Mouse (Mus musculus) heart, embryonic 10.5 days (tissue): ENCODE results near the gene 5830473C10Rik. TPM values are rescaled to one million over a fixed set of nuclear protein-coding genes. Genes with fewer than 3 reads are reported as not detected.

Source experiments
- DNase-seq: peaks from one replicate; pipeline ENCODE4 v3.0.0-alpha.2; 2017; ENCODE audit warnings: low spot score
- H3K27ac ChIP-seq: fragments of 300-500 bp; sonication (generic); 2 replicates; pipeline ENCODE4 v1.5.1; 2016; ENCODE audit warnings: mild to moderate bottlenecking
- H3K27me3 ChIP-seq: fragments of 300-500 bp; sonication (generic); 2 replicates; pipeline ENCODE4 v1.6.1; 2016; ENCODE audit warnings: mild to moderate bottlenecking; ENCODE audit not compliant: poor library complexity, insufficient read depth, severe bottlenecking
- H3K36me3 ChIP-seq: fragments of 300-500 bp; sonication (generic); 2 replicates; pipeline ENCODE4 v1.6.1; 2016; ENCODE audit warnings: mild to moderate bottlenecking, moderate library complexity
- H3K4me1 ChIP-seq: fragments of 300-500 bp; sonication (generic); 2 replicates; pipeline ENCODE4 v1.6.1; 2016; ENCODE audit warnings: mild to moderate bottlenecking
- H3K4me3 ChIP-seq: fragments of 300-500 bp; sonication (generic); 2 replicates; pipeline ENCODE4 v1.5.1; 2016; ENCODE audit warnings: mild to moderate bottlenecking, moderate library complexity
- H3K9me3 ChIP-seq: fragments of 300-500 bp; sonication (generic); 2 replicates; pipeline ENCODE4 v1.6.1; 2016; ENCODE audit warnings: mild to moderate bottlenecking, moderate library complexity
- WGBS: fragments of 180-500 bp; shearing (Covaris S2); methylation state at CpG from one replicate; pipeline ENCODE4 v1.1.7; 2016; 5-methylcytosine and 5-hydroxymethylcytosine counted together
- polyA plus RNA-seq: library from polyadenylated mRNA; unstranded; fragments of >200 nt; fragmentation: Nextera tagmentation; extraction: Ambion mirVana; gene quantifications from 2 replicates; pipeline ENCODE4 v1.2.1, GENCODE M21; 2016

The 5830473C10Rik gene
- polyA plus RNA-seq, 1 experiment from 2014 or later, result 0.09 TPM

DNA sequence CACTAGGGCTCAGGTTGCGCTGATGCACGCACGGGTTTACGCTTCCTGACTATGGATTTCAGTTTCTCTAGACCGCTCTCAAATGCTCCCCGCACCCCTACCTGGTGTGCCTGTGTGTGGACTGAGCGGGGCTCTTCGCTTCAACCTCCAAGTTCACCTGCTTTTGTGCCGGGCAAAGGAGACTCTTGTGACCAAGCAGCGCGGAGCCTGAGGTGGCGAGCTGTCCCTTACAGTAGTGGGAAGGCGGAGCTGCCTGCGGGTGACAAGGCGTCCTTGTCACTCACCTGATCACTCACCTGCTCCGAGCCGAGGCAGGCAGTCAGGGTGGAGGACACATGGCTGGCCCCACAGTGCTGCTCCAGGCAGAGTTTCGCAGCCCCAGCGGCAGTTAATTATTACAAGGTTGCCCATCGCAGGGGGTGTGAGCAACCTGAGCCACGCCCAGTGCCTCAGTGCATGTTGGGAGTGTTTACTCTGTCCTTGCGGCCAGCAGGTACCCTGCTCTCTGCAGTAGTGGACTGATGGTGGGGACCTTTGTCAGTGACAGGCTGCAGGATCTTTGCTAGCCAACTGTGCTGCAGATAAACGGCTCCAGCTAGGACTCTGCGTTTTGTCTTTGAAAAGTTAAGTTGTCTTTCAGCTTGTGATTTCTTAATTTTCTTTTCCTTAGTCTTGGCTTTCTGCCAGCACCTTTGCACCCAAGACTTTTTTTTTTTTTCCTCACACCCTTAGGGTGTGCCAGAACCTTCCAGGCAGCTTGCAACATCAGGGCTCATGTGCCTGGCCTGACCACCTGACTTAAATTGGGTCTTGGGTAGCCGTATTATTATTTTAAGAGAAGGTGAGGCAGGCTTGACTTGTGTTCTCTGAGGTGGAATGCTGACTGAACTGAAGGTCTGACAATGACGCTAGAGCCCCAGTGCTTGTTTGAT lies 79.6 kb downstream of the 5830473C10Rik start, which contains the start of gene Rassf6:
Gene Rassf6, minus strand, starts transcription at position 372 of the 932 bp plus-strand sequence.
- H3K4me1 ChIP-seq, result peaks cover 10% of the 10 kb centered on the region; the same call in 1 of the 2 replicates
- DNase-seq, result no peak
- H3K27ac ChIP-seq, result peak within 1 kb of the TSS; percentile 69
- no peaks in the 10 kb centered on the region for H3K9me3 ChIP-seq
- no peaks in the 10 kb centered on the region for H3K36me3 ChIP-seq
- 11% methylated on average over 26 of the region's 26 CpGs for WGBS
- peak within 1 kb of the TSS; percentile 69 for H3K4me3 ChIP-seq
- peaks cover 4% of the 10 kb centered on the region; the same call in 1 of the 2 replicates for H3K27me3 ChIP-seq

DNA sequence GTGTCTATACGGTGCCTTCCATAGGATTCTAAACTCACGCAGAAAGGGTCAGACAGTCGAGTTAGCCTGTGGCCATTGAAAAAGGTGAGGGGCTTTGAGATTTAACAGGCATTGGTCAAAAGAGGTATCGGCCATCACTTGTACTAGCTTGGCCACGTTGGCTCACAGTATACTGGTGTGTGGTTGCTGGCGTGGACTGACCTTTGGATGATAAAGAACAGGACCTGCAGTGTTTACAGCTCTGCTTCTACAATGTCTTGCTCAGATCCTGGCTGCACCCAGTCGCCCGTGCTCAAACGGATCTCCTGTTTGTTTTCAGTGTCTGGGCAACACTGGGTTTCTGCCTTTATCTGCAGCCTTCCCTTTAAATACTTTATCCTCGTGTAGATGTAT lies 80.3 kb downstream of the 5830473C10Rik start:
- DNase-seq, result no peak
- no peaks in the 10 kb centered on the region for H3K36me3 ChIP-seq
- H3K4me1 ChIP-seq, result peaks cover 10% of the 10 kb centered on the region; the same call in 1 of the 2 replicates
- no peak overlapping the region; the same call in 1 of the 2 replicates for H3K4me3 ChIP-seq
- H3K27ac ChIP-seq, result no peak overlapping the region
- WGBS, result 57% methylated on average over 10 of the region's 10 CpGs
- no peaks in the 10 kb centered on the region for H3K9me3 ChIP-seq
- peaks cover 4% of the 10 kb centered on the region; the same call in 1 of the 2 replicates for H3K27me3 ChIP-seq

DNA sequence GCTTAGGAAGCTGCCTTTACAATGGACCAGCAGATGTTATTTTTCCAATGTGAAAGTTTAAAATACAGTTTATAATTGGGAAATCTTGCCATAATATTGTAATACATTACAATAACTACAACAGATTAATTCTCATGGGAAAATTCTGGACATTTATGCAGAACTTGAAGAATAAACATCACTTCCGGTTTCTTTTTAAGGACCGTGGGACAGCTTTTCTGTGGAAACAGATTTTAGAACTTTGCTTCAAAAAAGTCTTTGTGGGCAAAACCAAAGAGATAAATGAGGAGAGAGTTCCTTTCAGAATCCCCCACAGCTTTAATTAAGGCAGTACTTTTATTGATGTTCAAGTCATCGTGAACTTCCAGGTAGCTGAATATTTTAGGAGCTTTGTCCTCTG lies 84.7 kb downstream of the 5830473C10Rik start:
- 74% methylated on average over 3 of the region's 3 CpGs for WGBS
- peaks cover 4% of the 10 kb centered on the region; the same call in 1 of the 2 replicates for H3K4me1 ChIP-seq
- H3K27me3 ChIP-seq, result 0 out of 2 replicates have a peak, but pooled peaks cover under 1% of the 10 kb centered on the region
- DNase-seq, result no peak
- no peaks in the 10 kb centered on the region for H3K36me3 ChIP-seq
- no peak overlapping the region for H3K27ac ChIP-seq
- H3K4me3 ChIP-seq, result no peak overlapping the region
- no peaks in the 10 kb centered on the region for H3K9me3 ChIP-seq

DNA sequence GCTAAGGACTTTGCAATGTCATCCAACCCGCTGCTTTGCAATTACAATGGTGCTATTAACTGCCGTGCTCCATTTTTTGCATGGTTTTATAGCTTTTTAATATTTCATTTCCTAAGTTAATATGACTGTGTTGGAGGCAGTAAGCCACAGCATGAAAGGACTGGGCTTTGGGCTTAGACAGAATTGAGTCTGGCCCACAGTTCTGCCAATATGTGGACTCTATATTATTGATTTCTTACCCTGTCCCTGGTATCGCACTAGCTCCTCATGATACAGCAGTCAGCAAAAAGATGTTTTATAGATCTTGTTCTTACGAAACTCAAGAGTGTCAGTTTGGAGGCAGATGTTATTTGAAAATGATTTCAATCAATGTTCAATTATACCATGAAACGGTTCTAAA lies 85.5 kb downstream of the 5830473C10Rik start:
- Histone ChIP-seq H3K9me3 (no peaks in the 10 kb centered on the region), H3K4me1 (no peaks in the 10 kb centered on the region), H3K36me3 (no peaks in the 10 kb centered on the region), H3K27ac (no peak overlapping the region), H3K27me3 (no peaks in the 10 kb centered on the region), H3K4me3 (no peak overlapping the region)
- 83% methylated on average over 5 of the region's 5 CpGs for WGBS
- DNase-seq, result no peak

Other genes with a start within 250 kb of the 5830473C10Rik start
- gene Ankrd17, start 194.5 kb upstream of the 5830473C10Rik start, polyA plus RNA-seq, result 19.2 and 26.0 TPM in 2 replicates
- 3.2 and 3.8 TPM in 2 replicates for gene Gm9958, start 193.9 kb upstream of the 5830473C10Rik start, polyA plus RNA-seq
- gene Alb, start 100.2 kb upstream of the 5830473C10Rik start, polyA plus RNA-seq, result 1.2 and 25.7 TPM in 2 replicates
- gene Afp, start 70.4 kb upstream of the 5830473C10Rik start, polyA plus RNA-seq, result 34.1 and 916 TPM in 2 replicates
- gene Afm, start 42.2 kb upstream of the 5830473C10Rik start, polyA plus RNA-seq, result 0.09 and 3.1 TPM in 2 replicates
- 0.54 and 1.8 TPM in 2 replicates for gene Rassf6, start 79.5 kb downstream of the 5830473C10Rik start, polyA plus RNA-seq
- gene Cxcl5, start 198.3 kb downstream of the 5830473C10Rik start, polyA plus RNA-seq, result 0.21 TPM in 1 of 2 replicates, not detected in the other
- 9.8 and 13.4 TPM in 2 replicates for gene Ppbp, start 207.4 kb downstream of the 5830473C10Rik start, polyA plus RNA-seq
- gene Pf4, start 211.3 kb downstream of the 5830473C10Rik start, polyA plus RNA-seq, result 72.7 and 81.1 TPM in 2 replicates
- 0.13 TPM in 1 of 2 replicates, not detected in the other for gene Cxcl3, start 225.0 kb downstream of the 5830473C10Rik start, polyA plus RNA-seq
- 0.15 TPM in 1 of 2 replicates, not detected in the other for gene Cxcl15, start 233.4 kb downstream of the 5830473C10Rik start, polyA plus RNA-seq